Mouse (Mus musculus): ENCODE measurements around the gene Tenm2.

GRCm38 (mm10) chr11:36152226-36152625 lies 1083.5 kb downstream of the Tenm2 start:
- TF ChIP-seq CTCF (IDR thresholded peaks at IDR 0.05; ENCODE audit: control insufficient read depth, insufficient read depth, low read length) (no peak), POLR2A (IDR thresholded peaks at IDR 0.05; ENCODE audit: borderline replicate concordance, control insufficient read depth, low read depth, low read length) (no peak)

Measured in bone marrow, adult 2 months (tissue).